Mouse (Mus musculus) intestine, postnatal 0 days (tissue): ENCODE measurements around the gene Tmem178b. TPM values are rescaled to one million over a fixed set of nuclear protein-coding genes. Genes with fewer than 3 reads are reported as not detected.

ENCODE experiments used
- ATAC-seq: fragments of 200-750 bp; cut with Nextera tagmentation; 2 replicates; pipeline ENCODE4 v1.8.0; 2017; ENCODE audit warnings: mild to moderate bottlenecking, moderate TSS enrichment, moderate library complexity
- H3K27ac ChIP-seq: fragments of 300-500 bp; sonication (generic); 2 replicates; pipeline ENCODE4 v1.5.1; 2014; ENCODE audit warnings: mild to moderate bottlenecking, low read depth, low read length, moderate library complexity
- H3K27me3 ChIP-seq: fragments of 300-500 bp; sonication (generic); replicated peaks from 2 replicates; pipeline ENCODE4 v1.6.1; 2014; ENCODE audit warnings: low read length, mixed read lengths; ENCODE audit not compliant: control insufficient read depth, insufficient read depth
- H3K36me3 ChIP-seq: fragments of 300-500 bp; sonication (generic); 2 replicates; pipeline ENCODE4 v1.6.1; 2014; ENCODE audit warnings: mild to moderate bottlenecking, moderate library complexity; ENCODE audit not compliant: control insufficient read depth, insufficient read depth
- H3K4me1 ChIP-seq: fragments of 300-500 bp; sonication (generic); replicated peaks from 2 replicates; pipeline ENCODE4 v1.6.1; 2014; ENCODE audit warnings: antibody characterized with exemption, low read length, mixed read lengths; ENCODE audit not compliant: control insufficient read depth, insufficient read depth
- H3K4me2 ChIP-seq: fragments of 300-500 bp; sonication (generic); replicated peaks from 2 replicates; pipeline ENCODE4 v1.6.1; 2014; ENCODE audit warnings: low read depth, mild to moderate bottlenecking, moderate library complexity
- H3K4me3 ChIP-seq: fragments of 300-500 bp; sonication (generic); 2 replicates; pipeline ENCODE4 v1.5.1; 2014; ENCODE audit warnings: low read depth, low read length
- H3K9ac ChIP-seq: fragments of 300-500 bp; sonication (generic); 2 replicates; pipeline ENCODE4 v1.6.1; 2014; ENCODE audit warnings: mild to moderate bottlenecking, low read depth, low read length
- H3K9me3 ChIP-seq: fragments of 300-500 bp; sonication (generic); 2 replicates; pipeline ENCODE4 v1.6.1; 2016; ENCODE audit warnings: mixed run types; ENCODE audit not compliant: control insufficient read depth
- CTCF ChIP-seq: sonication (generic); IDR thresholded peaks from 2 replicates; pipeline ENCODE4 v1.5.1; 2016; ENCODE audit warnings: low read depth, mild to moderate bottlenecking, control low read depth, antibody characterized with exemption, moderate library complexity
- WGBS: fragments of 180-500 bp; shearing (Covaris S2); extraction: QIAGEN DNeasy Blood & Tissue Kit; methylation state at CpG from one replicate; pipeline ENCODE4 v1.1.7; 2014; 5-methylcytosine and 5-hydroxymethylcytosine counted together
- polyA plus RNA-seq: library from polyadenylated mRNA; unstranded; fragments of >200 nt; fragmentation: Nextera tagmentation; extraction: Ambion mirVana; gene quantifications from 2 replicates; pipeline ENCODE4 v1.2.1, GENCODE M21; 2015

Gene Tmem178b
- polyA plus RNA-seq, 1 experiment from 2014 or later: 0.60 TPM

- Histone ChIP-seq H3K4me2 (no peak overlapping the region), H3K27me3 (no peaks in the 10 kb centered on the region), H3K36me3 (no peaks in the 10 kb centered on the region), H3K4me3 (no peak overlapping the region), H3K9ac (no peak overlapping the region), H3K9me3 (no peaks in the 10 kb centered on the region), H3K4me1 (no peaks in the 10 kb centered on the region), H3K27ac (no peak overlapping the region)
- no peak for TF ChIP-seq CTCF
- ATAC-seq: no peak
- WGBS: 87% methylated on average over 7 of the region's 7 CpGs
Measured at GRCm38 (mm10) chr6:39940920-39941319, 67.8 kb downstream of the Tmem178b start.

- Histone ChIP-seq H3K27me3 (no peaks in the 10 kb centered on the region), H3K4me3 (no peak overlapping the region), H3K36me3 (no peaks in the 10 kb centered on the region), H3K4me2 (no peak overlapping the region), H3K4me1 (no peaks in the 10 kb centered on the region), H3K27ac (no peak overlapping the region), H3K9me3 (no peaks in the 10 kb centered on the region), H3K9ac (no peak overlapping the region)
- no peak for TF ChIP-seq CTCF
- no peak for ATAC-seq
- 81% methylated on average over 9 of the region's 9 CpGs for WGBS
Measured at GRCm38 (mm10) chr6:39944854-39945253, 71.8 kb downstream of the Tmem178b start.

GRCm38 (mm10) chr6:39945670-39946440 is 72.8 kb downstream of the Tmem178b start:
- Histone ChIP-seq H3K4me1 (no peaks in the 10 kb centered on the region), H3K27ac (no peak overlapping the region), H3K4me3 (no peak overlapping the region), H3K27me3 (no peaks in the 10 kb centered on the region), H3K4me2 (no peak overlapping the region), H3K9me3 (no peaks in the 10 kb centered on the region), H3K9ac (no peak overlapping the region), H3K36me3 (no peaks in the 10 kb centered on the region)
- ATAC-seq: no peak
- no peak for TF ChIP-seq CTCF
- WGBS: 82% methylated on average over 5 of the region's 5 CpGs

- Histone ChIP-seq H3K36me3 (no peaks in the 10 kb centered on the region), H3K9ac (no peak overlapping the region), H3K4me1 (no peaks in the 10 kb centered on the region), H3K27ac (no peak overlapping the region), H3K4me2 (no peak overlapping the region), H3K4me3 (no peak overlapping the region), H3K27me3 (no peaks in the 10 kb centered on the region), H3K9me3 (no peaks in the 10 kb centered on the region)
- TF ChIP-seq CTCF: no peak
- 81% methylated on average over 4 of the region's 4 CpGs for WGBS
- ATAC-seq: no peak
Measured at GRCm38 (mm10) chr6:39946601-39947000, 73.5 kb downstream of the Tmem178b start.

- 81% methylated on average over 5 of the region's 5 CpGs for WGBS
- Histone ChIP-seq H3K9ac (no peak overlapping the region), H3K27ac (no peak overlapping the region), H3K4me2 (no peak overlapping the region), H3K4me1 (no peaks in the 10 kb centered on the region), H3K36me3 (no peaks in the 10 kb centered on the region), H3K27me3 (no peaks in the 10 kb centered on the region), H3K9me3 (no peaks in the 10 kb centered on the region), H3K4me3 (no peak overlapping the region)
- ATAC-seq: no peak
- TF ChIP-seq CTCF: no peak
Measured at GRCm38 (mm10) chr6:39953951-39954350, 80.9 kb downstream of the Tmem178b start.

- Histone ChIP-seq H3K9me3 (no peaks in the 10 kb centered on the region), H3K36me3 (no peaks in the 10 kb centered on the region), H3K9ac (no peak overlapping the region), H3K4me3 (no peak overlapping the region), H3K27me3 (no peaks in the 10 kb centered on the region), H3K4me1 (no peaks in the 10 kb centered on the region), H3K27ac (no peak overlapping the region), H3K4me2 (no peak overlapping the region)
- ATAC-seq: no peak
- TF ChIP-seq CTCF: no peak
- 81% methylated on average over 2 of the region's 2 CpGs for WGBS
Measured at GRCm38 (mm10) chr6:39955211-39955610, 82.1 kb downstream of the Tmem178b start.
